Mouse (Mus musculus) macrophage (primary cell): ENCODE measurements at regions not wholly inside any gene's neighbourhood (a gene's known extent, or its start where the extent isn't known, plus 50 kb on each side); places are given as distances from the start of the nearest gene placed in this dataset.

Experiments
- H3K27ac ChIP-seq: fragments of 350-480 bp; formaldehyde crosslinking; 2 replicates; pipeline ENCODE4 v1.9.0; 2021
- H3K36me3 ChIP-seq: fragments of 350-480 bp; formaldehyde crosslinking; 2 replicates; pipeline ENCODE4 v1.9.0; 2021; ENCODE audit errors: inconsistent target
- H3K4me3 ChIP-seq: fragments of 350-480 bp; formaldehyde crosslinking; 2 replicates; pipeline ENCODE4 v1.9.0; 2021; ENCODE audit errors: inconsistent target
- H3K79me2 ChIP-seq: fragments of 350-480 bp; formaldehyde crosslinking; 2 replicates; pipeline ENCODE4 v1.9.0; 2021; ENCODE audit errors: inconsistent target
- WGBS: methylation state at CpG from one replicate; pipeline ENCODE4 v1.1.7; 2026; ENCODE audit warnings: inconsistent platforms; ENCODE audit not compliant: missing documents; 5-methylcytosine and 5-hydroxymethylcytosine counted together

- no peaks in the 10 kb centered on the region for H3K36me3 ChIP-seq
- no peak overlapping the region for H3K27ac ChIP-seq
- WGBS, result 50% methylated on average over 1 of the region's 1 CpGs
- H3K4me3 ChIP-seq, result no peak overlapping the region
- H3K79me2 ChIP-seq, result no peaks in the 10 kb centered on the region
Measured at GRCm38 (mm10) chr10:87750972-87751371, 107.1 kb upstream of the Igf1 start.

- WGBS, result 100% methylated on average over 2 of the region's 2 CpGs
- Histone ChIP-seq H3K27ac (no peak overlapping the region), H3K4me3 (no peak overlapping the region), H3K36me3 (no peaks in the 10 kb centered on the region), H3K79me2 (no peaks in the 10 kb centered on the region)
Measured at GRCm38 (mm10) chr10:87752117-87752516, 105.9 kb upstream of the Igf1 start.

- Histone ChIP-seq H3K27ac (peak overlapping the region; percentile 63), H3K79me2 (no peaks in the 10 kb centered on the region), H3K4me3 (no peak overlapping the region), H3K36me3 (no peaks in the 10 kb centered on the region)
- WGBS, result 25% methylated on average over 1 of the region's 1 CpGs
Measured at GRCm38 (mm10) chr10:87753483-87753882, 104.6 kb upstream of the Igf1 start.

GRCm38 (mm10) chr10:87761528-87762030 lies 96.5 kb upstream of the Igf1 start:
- Histone ChIP-seq H3K79me2 (no peaks in the 10 kb centered on the region), H3K36me3 (no peaks in the 10 kb centered on the region), H3K27ac (no peak overlapping the region), H3K4me3 (no peak overlapping the region)
- 93% methylated on average over 5 of the region's 5 CpGs for whole genome bisulfite sequencing

- WGBS, result 100% methylated on average over 4 of the region's 4 CpGs
- Histone ChIP-seq H3K79me2 (no peaks in the 10 kb centered on the region), H3K27ac (no peak overlapping the region), H3K4me3 (no peak overlapping the region), H3K36me3 (no peaks in the 10 kb centered on the region)
Measured at GRCm38 (mm10) chr10:87787521-87787920, 70.5 kb upstream of the Igf1 start.

- Histone ChIP-seq H3K79me2 (no peaks in the 10 kb centered on the region), H3K36me3 (no peaks in the 10 kb centered on the region), H3K4me3 (no peak overlapping the region), H3K27ac (no peak overlapping the region)
Measured at GRCm38 (mm10) chr10:87792346-87792745, 65.7 kb upstream of the Igf1 start.

GRCm38 (mm10) chr10:87803936-87804791 lies 53.9 kb upstream of the Igf1 start:
- Histone ChIP-seq H3K79me2 (no peaks in the 10 kb centered on the region), H3K36me3 (no peaks in the 10 kb centered on the region), H3K4me3 (no peak overlapping the region), H3K27ac (no peak overlapping the region)
- 98% methylated on average over 5 of the region's 5 CpGs for WGBS

GRCm38 (mm10) chr10:87804792-87805082 lies 53.3 kb upstream of the Igf1 start:
- 71% methylated on average over 1 of the region's 1 CpGs for WGBS
- Histone ChIP-seq H3K4me3 (no peak overlapping the region), H3K36me3 (no peaks in the 10 kb centered on the region), H3K27ac (no peak overlapping the region), H3K79me2 (no peaks in the 10 kb centered on the region)
